Mouse (Mus musculus) thymus, postnatal 14 days (tissue): Measurements from ENCODE around the gene Spink4.
A peak's percentile ranks its signal among the peaks of the same experiment; 100 is the strongest.

Source experiments
- DNase-seq: peaks from one replicate; pipeline ENCODE4 v3.0.0; 2021

The Spink4 gene

GRCm38 (mm10) chr4:40970592-40970841 is 50.7 kb downstream of the Spink4 start:
- DNase-seq, result no peak

- peak; percentile 96 for DNase-seq
Measured at GRCm38 (mm10) chr4:40970842-40971701, 51.2 kb downstream of the Spink4 start, which contains the start of gene Nfx1. TSS of gene Nfx1 (plus strand) at chr4:40970906.

- peak; percentile 57 for DNase-seq
Measured at GRCm38 (mm10) chr4:40971744-40972143, 51.9 kb downstream of the Spink4 start.

GRCm38 (mm10) chr4:40974011-40974410 is 54.2 kb downstream of the Spink4 start:
- DNase-seq, result no peak

GRCm38 (mm10) chr4:40975678-40976077 is 55.8 kb downstream of the Spink4 start:
- DNase-seq, result no peak

- no peak for DNase-seq
Measured at GRCm38 (mm10) chr4:40976651-40977050, 56.8 kb downstream of the Spink4 start.

GRCm38 (mm10) chr4:40979430-40979829 is 59.6 kb downstream of the Spink4 start:
- no peak for DNase-seq
